Mouse (Mus musculus): ENCODE data around the gene Elovl2.

GRCm38 (mm10) chr13:41203289-41203688 is 16.9 kb downstream of the Elovl2 start:
- TF ChIP-seq CTCF (IDR thresholded peaks at IDR 0.05; ENCODE audit: low read depth) = no peak
- no peak for TF ChIP-seq EP300 (IDR thresholded peaks at IDR 0.05; ENCODE audit: low read depth)
